Mouse (Mus musculus): ENCODE measurements around the gene Abcc4. TPM values are rescaled to one million over a fixed set of nuclear protein-coding genes. Genes with fewer than 3 reads are reported as not detected.

Abcc4 gene
- total and polyA plus RNA-seq, 2 experiments: 0.89 to 3.0 TPM

- Histone ChIP-seq H3K9ac (ENCODE audit: low read depth, low read length) (no peak overlapping the region), H3K27me3 (ENCODE audit: control insufficient read depth, insufficient read depth, low read length) (no peaks in the 10 kb centered on the region), H3K4me1 (ENCODE audit: control insufficient read depth, insufficient read depth, low read length) (no peaks in the 10 kb centered on the region), H3K4me3 (ENCODE audit: insufficient read depth, low read depth, low read length) (no peak overlapping the region), H3K27ac (replicated peaks; ENCODE audit: insufficient read depth, low read depth, low read length) (no peak overlapping the region), H3K36me3 (ENCODE audit: control insufficient read depth, insufficient read depth, low read length) (no peaks in the 10 kb centered on the region), H3K79me2 (ENCODE audit: control insufficient read depth, insufficient read depth, low read length) (no peaks in the 10 kb centered on the region)
- TF ChIP-seq POLR2A (IDR thresholded peaks at IDR 0.05; ENCODE audit: extremely low read depth, insufficient read depth, low read length) (no peak), CTCF (IDR thresholded peaks at IDR 0.05; ENCODE audit: low read depth, low read length) (no peak)
- WGBS: 75% methylated on average over 6 of the region's 6 CpGs
- DNase-seq (ENCODE audit: extremely low read depth, low read depth, low spot score): no peak
Observed at GRCm38 (mm10) chr14:118620773-118621448, 85.1 kb downstream of the Abcc4 start.

GRCm38 (mm10) chr14:118616698-118617311 is 89.2 kb downstream of the Abcc4 start:
- WGBS: 61% methylated on average over 12 of the region's 12 CpGs
- TF ChIP-seq CTCF (IDR thresholded peaks at IDR 0.05; ENCODE audit: low read depth, low read length): peak; percentile 79
- TF ChIP-seq POLR2A (IDR thresholded peaks at IDR 0.05; ENCODE audit: extremely low read depth, insufficient read depth, low read length): no peak

GRCm38 (mm10) chr14:118613734-118614133 is 92.3 kb downstream of the Abcc4 start:
- Histone ChIP-seq H3K27ac (replicated peaks; ENCODE audit: insufficient read depth, low read depth, low read length) (no peak overlapping the region), H3K36me3 (ENCODE audit: control insufficient read depth, insufficient read depth, low read length) (no peaks in the 10 kb centered on the region), H3K79me2 (ENCODE audit: control insufficient read depth, insufficient read depth, low read length) (no peaks in the 10 kb centered on the region), H3K27me3 (ENCODE audit: control insufficient read depth, insufficient read depth, low read length) (no peaks in the 10 kb centered on the region), H3K4me1 (ENCODE audit: control insufficient read depth, insufficient read depth, low read length) (no peaks in the 10 kb centered on the region), H3K9ac (ENCODE audit: low read depth, low read length) (no peak overlapping the region), H3K4me3 (ENCODE audit: insufficient read depth, low read depth, low read length) (no peak overlapping the region)
- DNase-seq (ENCODE audit: extremely low read depth, low read depth, low spot score): no peak
- 90% methylated on average over 9 of the region's 9 CpGs for WGBS
- TF ChIP-seq POLR2A (IDR thresholded peaks at IDR 0.05; ENCODE audit: extremely low read depth, insufficient read depth, low read length) (no peak), CTCF (IDR thresholded peaks at IDR 0.05; ENCODE audit: low read depth, low read length) (no peak)

More at GRCm38 (mm10) chr14:118616698-118617311, 89.2 kb downstream of the Abcc4 start:
- Histone ChIP-seq H3K36me3 (ENCODE audit: control insufficient read depth, insufficient read depth, low read length) (no peaks in the 10 kb centered on the region), H3K9ac (ENCODE audit: low read depth, low read length) (no peak overlapping the region), H3K79me2 (ENCODE audit: control insufficient read depth, insufficient read depth, low read length) (no peaks in the 10 kb centered on the region), H3K27me3 (ENCODE audit: control insufficient read depth, insufficient read depth, low read length) (no peaks in the 10 kb centered on the region), H3K4me3 (ENCODE audit: insufficient read depth, low read depth, low read length) (no peak overlapping the region), H3K27ac (replicated peaks; ENCODE audit: insufficient read depth, low read depth, low read length) (no peak overlapping the region), H3K4me1 (ENCODE audit: control insufficient read depth, insufficient read depth, low read length) (no peaks in the 10 kb centered on the region)
- peak; percentile 47 for DNase-seq (ENCODE audit: extremely low read depth, low read depth, low spot score)

GRCm38 (mm10) chr14:118611714-118612113 is 94.3 kb downstream of the Abcc4 start:
- TF ChIP-seq CTCF (IDR thresholded peaks at IDR 0.05; ENCODE audit: low read depth, low read length) (no peak), POLR2A (IDR thresholded peaks at IDR 0.05; ENCODE audit: extremely low read depth, insufficient read depth, low read length) (no peak)
- Histone ChIP-seq H3K27me3 (ENCODE audit: control insufficient read depth, insufficient read depth, low read length) (no peaks in the 10 kb centered on the region), H3K4me1 (ENCODE audit: control insufficient read depth, insufficient read depth, low read length) (no peaks in the 10 kb centered on the region), H3K79me2 (ENCODE audit: control insufficient read depth, insufficient read depth, low read length) (no peaks in the 10 kb centered on the region), H3K4me3 (ENCODE audit: insufficient read depth, low read depth, low read length) (no peak overlapping the region), H3K36me3 (ENCODE audit: control insufficient read depth, insufficient read depth, low read length) (no peaks in the 10 kb centered on the region), H3K27ac (replicated peaks; ENCODE audit: insufficient read depth, low read depth, low read length) (no peak overlapping the region), H3K9ac (ENCODE audit: low read depth, low read length) (no peak overlapping the region)
- 86% methylated on average over 17 of the region's 17 CpGs for WGBS
- DNase-seq (ENCODE audit: extremely low read depth, low read depth, low spot score): no peak

GRCm38 (mm10) chr14:118610786-118611185 is 95.2 kb downstream of the Abcc4 start:
- TF ChIP-seq POLR2A (IDR thresholded peaks at IDR 0.05; ENCODE audit: extremely low read depth, insufficient read depth, low read length): no peak
- TF ChIP-seq CTCF (IDR thresholded peaks at IDR 0.05; ENCODE audit: low read depth, low read length): no peak
- Histone ChIP-seq H3K9ac (ENCODE audit: low read depth, low read length) (no peak overlapping the region), H3K4me3 (ENCODE audit: insufficient read depth, low read depth, low read length) (no peak overlapping the region), H3K79me2 (ENCODE audit: control insufficient read depth, insufficient read depth, low read length) (no peaks in the 10 kb centered on the region), H3K27ac (replicated peaks; ENCODE audit: insufficient read depth, low read depth, low read length) (no peak overlapping the region), H3K27me3 (ENCODE audit: control insufficient read depth, insufficient read depth, low read length) (no peaks in the 10 kb centered on the region), H3K36me3 (ENCODE audit: control insufficient read depth, insufficient read depth, low read length) (no peaks in the 10 kb centered on the region), H3K4me1 (ENCODE audit: control insufficient read depth, insufficient read depth, low read length) (no peaks in the 10 kb centered on the region)
- WGBS: 98% methylated on average over 11 of the region's 11 CpGs
- no peak for DNase-seq (ENCODE audit: extremely low read depth, low read depth, low spot score)

All from liver, adult 2 months (tissue).